Mouse (Mus musculus): ENCODE measurements at regions not wholly inside any gene's neighbourhood (a gene's known extent, or its start where the extent isn't known, plus 50 kb on each side); places are given as distances from the start of the nearest gene placed in this dataset.

DNA sequence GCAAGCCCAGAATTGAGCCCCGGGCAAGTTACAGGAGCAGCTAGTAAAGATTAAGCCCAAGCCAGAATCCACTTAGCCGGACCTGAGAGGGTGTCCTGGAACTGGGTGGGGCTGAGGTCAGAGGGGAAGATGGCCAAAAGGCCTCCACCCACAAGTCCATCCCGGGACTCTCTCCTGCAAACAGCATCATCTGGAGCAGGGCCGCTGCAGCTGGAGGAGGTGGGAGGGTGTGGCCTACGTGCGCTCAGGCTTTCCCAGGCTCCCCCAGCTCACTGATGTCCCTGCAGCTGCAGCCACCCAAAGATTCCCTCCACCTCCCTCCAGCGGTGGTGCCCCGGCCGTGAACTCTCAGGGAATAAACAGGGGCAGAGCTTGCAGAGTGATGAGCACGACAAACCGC, 80.9 kb upstream of the 1600014C23Rik start:
- no peaks in the 10 kb centered on the region for H3K4me1 ChIP-seq (replicated peaks; ENCODE audit: control insufficient read depth, insufficient read depth, low read length)
- H3K4me2 ChIP-seq (ENCODE audit: low read length): no peak overlapping the region
- H3K9ac ChIP-seq (replicated peaks; ENCODE audit: low read depth, low read length): no peak overlapping the region
- H3K27ac ChIP-seq (ENCODE audit: low read length): no peak overlapping the region
- no peaks in the 10 kb centered on the region for H3K9me3 ChIP-seq (ENCODE audit: control insufficient read depth, low read length)
- no peak for ATAC-seq
- H3K4me3 ChIP-seq (replicated peaks; ENCODE audit: low read length): no peak overlapping the region
- no peaks in the 10 kb centered on the region for H3K27me3 ChIP-seq (replicated peaks; ENCODE audit: control insufficient read depth, insufficient read depth, low read length)
- no peaks in the 10 kb centered on the region for H3K36me3 ChIP-seq (ENCODE audit: control insufficient read depth, insufficient read depth)
- WGBS: 31% methylated on average over 11 of the region's 11 CpGs

DNA sequence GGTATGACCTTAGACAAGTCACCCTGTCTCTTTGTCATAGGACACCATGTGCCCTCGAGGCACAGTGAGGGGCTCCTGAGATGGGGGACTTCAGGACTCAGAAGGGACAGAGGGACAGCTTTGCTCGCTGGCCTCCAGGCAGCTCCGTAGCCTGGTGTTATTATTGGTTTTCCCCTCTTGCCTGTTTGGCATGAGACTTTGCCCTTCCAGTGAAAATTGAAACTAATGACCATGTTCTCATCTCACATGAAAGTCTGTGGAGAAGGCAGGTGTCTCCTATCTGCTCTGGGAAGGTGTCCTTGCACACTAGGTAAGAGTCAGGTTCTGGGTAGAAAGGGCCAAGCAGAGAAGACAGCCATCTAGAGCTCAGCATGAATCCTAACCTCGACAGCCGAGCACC, 80.3 kb upstream of the 1600014C23Rik start:
- no peak for ATAC-seq
- no peaks in the 10 kb centered on the region for H3K4me1 ChIP-seq (replicated peaks; ENCODE audit: control insufficient read depth, insufficient read depth, low read length)
- no peak overlapping the region for H3K4me3 ChIP-seq (replicated peaks; ENCODE audit: low read length)
- no peaks in the 10 kb centered on the region for H3K9me3 ChIP-seq (ENCODE audit: control insufficient read depth, low read length)
- 74% methylated on average over 5 of the region's 5 CpGs for WGBS
- H3K27me3 ChIP-seq (replicated peaks; ENCODE audit: control insufficient read depth, insufficient read depth, low read length): no peaks in the 10 kb centered on the region
- H3K27ac ChIP-seq (ENCODE audit: low read length): no peak overlapping the region
- H3K4me2 ChIP-seq (ENCODE audit: low read length): no peak overlapping the region
- no peaks in the 10 kb centered on the region for H3K36me3 ChIP-seq (ENCODE audit: control insufficient read depth, insufficient read depth)
- no peak overlapping the region for H3K9ac ChIP-seq (replicated peaks; ENCODE audit: low read depth, low read length)

DNA sequence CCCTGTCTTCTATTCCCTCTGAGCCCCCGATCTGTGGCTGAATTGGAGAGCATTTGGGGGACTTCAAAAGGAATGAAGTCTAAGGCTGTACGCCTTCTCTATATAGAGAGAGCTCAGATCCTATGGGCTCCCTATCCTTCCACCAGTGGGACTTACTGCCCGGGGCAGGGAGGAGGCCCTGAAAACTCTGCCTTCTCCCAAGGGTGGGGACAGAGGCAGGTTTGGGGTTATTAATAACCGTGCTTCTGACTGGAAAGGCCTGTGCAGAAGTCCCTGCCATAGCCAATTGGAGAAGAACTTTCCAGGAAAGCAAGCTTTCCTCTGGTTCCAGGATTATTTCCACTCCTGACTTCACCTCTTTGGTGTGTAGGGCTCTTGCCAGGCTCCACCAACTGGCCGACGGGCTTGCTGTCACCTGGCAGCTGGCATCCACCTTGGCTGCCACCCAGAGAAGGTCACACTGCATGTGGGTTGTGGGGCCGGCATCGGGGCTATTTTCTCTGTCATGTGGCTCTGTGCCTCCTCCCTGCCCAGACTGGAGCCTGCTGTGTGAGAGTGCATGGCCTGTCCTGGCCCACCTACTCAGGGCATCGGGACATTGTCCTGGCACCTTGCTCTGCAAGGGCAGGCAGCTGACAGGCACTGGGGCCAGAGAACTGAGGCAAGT, 78.8 kb upstream of the 1600014C23Rik start:
- Histone ChIP-seq H3K27me3 (replicated peaks; ENCODE audit: control insufficient read depth, insufficient read depth, low read length) (no peaks in the 10 kb centered on the region), H3K4me2 (ENCODE audit: low read length) (no peak overlapping the region), H3K9ac (replicated peaks; ENCODE audit: low read depth, low read length) (no peak overlapping the region), H3K4me1 (replicated peaks; ENCODE audit: control insufficient read depth, insufficient read depth, low read length) (peaks cover 4% of the 10 kb centered on the region), H3K4me3 (replicated peaks; ENCODE audit: low read length) (no peak overlapping the region), H3K9me3 (ENCODE audit: control insufficient read depth, low read length) (no peaks in the 10 kb centered on the region), H3K27ac (ENCODE audit: low read length) (no peak overlapping the region), H3K36me3 (ENCODE audit: control insufficient read depth, insufficient read depth) (no peaks in the 10 kb centered on the region)
- no peak for ATAC-seq
- whole genome bisulfite sequencing: 74% methylated on average over 9 of the region's 9 CpGs

DNA sequence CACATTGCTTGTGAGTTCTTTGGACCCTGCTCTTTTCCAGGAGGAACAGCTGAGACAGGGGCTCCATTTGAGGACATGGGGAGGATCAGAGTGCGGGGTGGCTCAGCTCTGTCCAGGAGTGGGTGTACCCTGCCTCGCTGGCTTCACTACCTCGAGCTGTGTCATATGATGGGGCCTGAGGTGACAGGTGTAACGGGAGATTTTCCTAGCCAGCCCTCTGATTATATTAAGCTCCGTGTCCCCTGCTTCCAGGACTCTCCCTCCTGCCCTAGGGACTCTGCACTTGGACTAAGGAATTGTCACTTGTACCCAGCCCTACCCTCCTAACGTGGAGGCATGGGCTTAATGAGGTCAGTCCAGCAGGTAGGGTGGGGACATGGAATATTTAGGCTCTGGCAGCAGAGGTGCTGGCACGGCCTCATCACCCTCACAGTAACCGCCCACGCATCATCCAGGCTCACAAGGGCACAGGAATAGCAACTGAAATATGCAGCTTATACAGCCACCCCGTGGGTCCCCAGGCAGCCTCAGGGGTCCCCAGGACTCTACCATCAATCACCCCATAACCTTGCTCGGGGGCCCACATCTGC, 78.1 kb upstream of the 1600014C23Rik start:
- H3K36me3 ChIP-seq (ENCODE audit: control insufficient read depth, insufficient read depth): no peaks in the 10 kb centered on the region
- peaks cover 11% of the 10 kb centered on the region for H3K4me1 ChIP-seq (replicated peaks; ENCODE audit: control insufficient read depth, insufficient read depth, low read length)
- no peaks in the 10 kb centered on the region for H3K27me3 ChIP-seq (replicated peaks; ENCODE audit: control insufficient read depth, insufficient read depth, low read length)
- H3K4me2 ChIP-seq (ENCODE audit: low read length): no peak overlapping the region
- no peaks in the 10 kb centered on the region for H3K9me3 ChIP-seq (ENCODE audit: control insufficient read depth, low read length)
- ATAC-seq: no peak
- H3K9ac ChIP-seq (replicated peaks; ENCODE audit: low read depth, low read length): no peak overlapping the region
- H3K4me3 ChIP-seq (replicated peaks; ENCODE audit: low read length): no peak overlapping the region
- WGBS: 86% methylated on average over 11 of the region's 11 CpGs
- no peak overlapping the region for H3K27ac ChIP-seq (ENCODE audit: low read length)

DNA sequence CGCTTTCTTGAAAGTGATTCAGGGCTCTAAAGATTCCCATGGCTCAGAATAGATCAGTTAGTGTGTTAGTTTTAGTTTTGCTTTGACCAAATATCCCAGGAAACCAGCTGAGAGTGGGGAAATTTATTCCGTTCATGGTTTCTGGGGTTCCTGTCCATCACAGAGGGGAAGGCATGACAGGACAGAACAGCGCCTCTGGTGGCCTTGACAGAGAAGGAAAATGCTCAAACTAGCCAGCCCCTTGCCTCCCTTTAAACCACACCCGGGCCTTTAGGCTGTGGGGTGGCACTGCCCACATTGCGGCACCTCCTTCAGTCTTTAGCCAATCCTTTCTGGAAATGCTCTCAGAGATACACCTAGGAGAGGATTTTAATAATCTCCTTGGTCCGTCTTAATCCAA, 76.1 kb upstream of the 1600014C23Rik start:
- Histone ChIP-seq H3K4me3 (replicated peaks; ENCODE audit: low read length) (no peak overlapping the region), H3K27me3 (replicated peaks; ENCODE audit: control insufficient read depth, insufficient read depth, low read length) (no peaks in the 10 kb centered on the region), H3K9me3 (ENCODE audit: control insufficient read depth, low read length) (no peaks in the 10 kb centered on the region), H3K4me1 (replicated peaks; ENCODE audit: control insufficient read depth, insufficient read depth, low read length) (peaks cover 20% of the 10 kb centered on the region), H3K9ac (replicated peaks; ENCODE audit: low read depth, low read length) (no peak overlapping the region), H3K4me2 (ENCODE audit: low read length) (no peak overlapping the region), H3K27ac (ENCODE audit: low read length) (no peak overlapping the region), H3K36me3 (ENCODE audit: control insufficient read depth, insufficient read depth) (no peaks in the 10 kb centered on the region)
- 95% methylated on average over 6 of the region's 6 CpGs for WGBS
- no peak for ATAC-seq

DNA sequence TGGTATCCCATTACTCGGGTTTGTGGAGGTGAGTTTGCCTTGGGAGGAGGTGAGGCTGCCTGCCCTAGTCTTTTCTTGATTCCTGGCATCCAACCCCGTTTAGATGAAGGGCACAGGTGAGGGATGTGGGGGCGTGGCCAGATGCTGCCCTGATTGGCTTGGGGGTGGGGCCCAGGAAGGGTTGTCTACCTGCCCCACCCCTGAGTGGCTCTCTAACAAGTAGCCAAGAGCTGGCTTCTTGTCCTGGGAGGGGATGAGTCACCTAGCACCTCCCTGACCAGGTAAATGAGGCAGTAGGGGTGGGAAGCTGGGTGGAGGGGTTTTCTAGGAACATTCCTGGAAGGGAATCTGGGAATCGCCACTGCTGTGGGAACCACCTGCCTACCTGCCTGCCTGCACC, 74.7 kb upstream of the 1600014C23Rik start:
- Histone ChIP-seq H3K27me3 (replicated peaks; ENCODE audit: control insufficient read depth, insufficient read depth, low read length) (no peaks in the 10 kb centered on the region; the same call in 1 of the 2 replicates), H3K9me3 (ENCODE audit: control insufficient read depth, low read length) (no peaks in the 10 kb centered on the region), H3K36me3 (ENCODE audit: control insufficient read depth, insufficient read depth) (no peaks in the 10 kb centered on the region), H3K4me1 (replicated peaks; ENCODE audit: control insufficient read depth, insufficient read depth, low read length) (peaks cover 20% of the 10 kb centered on the region), H3K27ac (ENCODE audit: low read length) (no peak overlapping the region), H3K4me3 (replicated peaks; ENCODE audit: low read length) (no peak overlapping the region), H3K9ac (replicated peaks; ENCODE audit: low read depth, low read length) (no peak overlapping the region), H3K4me2 (ENCODE audit: low read length) (no peak overlapping the region)
- no peak for ATAC-seq
- 76% methylated on average over 4 of the region's 4 CpGs for WGBS

DNA sequence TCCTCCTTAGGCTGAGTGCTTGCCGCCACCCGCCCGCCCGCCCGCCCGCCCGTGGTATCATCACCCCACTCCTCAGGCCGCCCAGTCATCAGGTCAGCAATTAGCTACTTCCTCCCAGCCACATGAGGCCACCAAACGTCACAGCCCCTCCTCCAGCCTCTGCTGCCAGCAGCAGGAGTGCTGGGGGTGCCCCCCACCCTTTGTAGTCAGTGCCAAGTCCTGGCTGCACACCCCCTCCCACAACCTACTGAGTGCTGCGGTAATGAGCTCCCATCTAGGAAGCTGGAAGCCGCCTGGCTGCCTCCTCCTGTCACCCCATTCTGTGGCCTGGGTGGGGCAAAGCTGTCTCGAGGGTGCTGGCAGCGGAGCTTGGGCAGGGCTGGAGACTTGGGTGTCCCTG, 73.8 kb upstream of the 1600014C23Rik start:
- Histone ChIP-seq H3K27ac (ENCODE audit: low read length) (no peak overlapping the region), H3K4me2 (ENCODE audit: low read length) (no peak overlapping the region; the same call in 1 of the 2 replicates), H3K9ac (replicated peaks; ENCODE audit: low read depth, low read length) (no peak overlapping the region), H3K9me3 (ENCODE audit: control insufficient read depth, low read length) (no peaks in the 10 kb centered on the region), H3K4me3 (replicated peaks; ENCODE audit: low read length) (no peak overlapping the region), H3K27me3 (replicated peaks; ENCODE audit: control insufficient read depth, insufficient read depth, low read length) (no peaks in the 10 kb centered on the region; the same call in 1 of the 2 replicates), H3K4me1 (replicated peaks; ENCODE audit: control insufficient read depth, insufficient read depth, low read length) (peaks cover 20% of the 10 kb centered on the region), H3K36me3 (ENCODE audit: control insufficient read depth, insufficient read depth) (no peaks in the 10 kb centered on the region)
- 27% methylated on average over 13 of the region's 13 CpGs for WGBS
- peak; percentile 75 for ATAC-seq

DNA sequence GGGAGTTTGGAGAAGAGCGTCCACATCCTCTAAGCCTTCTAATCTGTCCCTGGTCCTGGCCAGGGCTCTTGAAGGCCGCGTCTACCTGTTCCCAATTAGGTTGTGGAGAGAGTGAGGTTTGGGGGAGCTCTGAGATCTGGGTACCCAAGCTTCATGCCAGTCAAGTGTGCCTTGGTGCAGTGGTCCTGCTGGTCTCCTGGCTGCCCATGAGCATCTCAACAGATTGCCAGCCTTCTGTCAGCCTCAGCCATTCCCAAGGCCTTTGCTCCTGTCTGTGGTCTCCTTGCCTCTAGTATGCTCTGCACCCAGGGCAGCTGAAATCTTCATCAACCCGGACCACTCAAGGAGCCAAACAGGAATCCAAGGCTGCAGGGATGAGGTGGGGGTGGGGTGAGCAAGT, 73.2 kb upstream of the 1600014C23Rik start:
- Histone ChIP-seq H3K27ac (ENCODE audit: low read length) (no peak overlapping the region), H3K27me3 (replicated peaks; ENCODE audit: control insufficient read depth, insufficient read depth, low read length) (no peaks in the 10 kb centered on the region; the same call in 1 of the 2 replicates), H3K36me3 (ENCODE audit: control insufficient read depth, insufficient read depth) (no peaks in the 10 kb centered on the region), H3K9me3 (ENCODE audit: control insufficient read depth, low read length) (no peaks in the 10 kb centered on the region), H3K9ac (replicated peaks; ENCODE audit: low read depth, low read length) (no peak overlapping the region), H3K4me3 (replicated peaks; ENCODE audit: low read length) (no peak overlapping the region), H3K4me1 (replicated peaks; ENCODE audit: control insufficient read depth, insufficient read depth, low read length) (peaks cover 20% of the 10 kb centered on the region), H3K4me2 (ENCODE audit: low read length) (no peak overlapping the region)
- WGBS: 79% methylated on average over 4 of the region's 4 CpGs
- ATAC-seq: 0 out of 2 replicates have a peak, but pooled peaks have one; percentile 5

DNA sequence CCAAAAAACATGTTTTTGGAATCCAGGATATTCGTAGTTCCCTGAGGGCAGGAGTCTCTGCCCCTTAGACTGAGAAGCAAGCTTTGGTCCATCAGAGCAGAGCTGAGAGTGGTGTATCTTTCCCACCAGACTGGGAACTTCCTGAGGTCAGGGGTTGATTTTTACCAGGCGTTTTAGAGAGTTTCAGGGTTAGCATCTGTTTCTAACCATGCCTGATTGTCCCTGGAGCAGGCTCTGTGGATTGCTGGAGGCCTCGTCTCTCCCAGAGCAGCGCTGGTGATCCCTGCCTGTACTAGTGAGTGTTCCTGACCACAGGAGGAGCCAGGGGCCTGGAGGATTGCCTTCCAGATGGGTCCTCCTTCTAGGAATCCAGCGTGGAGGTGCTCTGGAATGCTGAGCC, 72.8 kb upstream of the 1600014C23Rik start:
- Histone ChIP-seq H3K9me3 (ENCODE audit: control insufficient read depth, low read length) (no peaks in the 10 kb centered on the region), H3K27ac (ENCODE audit: low read length) (no peak overlapping the region)
- no peak for ATAC-seq

More for the DNA sequence above, 72.8 kb upstream of the 1600014C23Rik start:
- no peak overlapping the region for H3K4me3 ChIP-seq (replicated peaks; ENCODE audit: low read length)
- no peaks in the 10 kb centered on the region; the same call in 1 of the 2 replicates for H3K27me3 ChIP-seq (replicated peaks; ENCODE audit: control insufficient read depth, insufficient read depth, low read length)
- 54% methylated on average over 5 of the region's 5 CpGs for WGBS
- H3K4me1 ChIP-seq (replicated peaks; ENCODE audit: control insufficient read depth, insufficient read depth, low read length): peaks cover 20% of the 10 kb centered on the region
- no peak overlapping the region for H3K4me2 ChIP-seq (ENCODE audit: low read length)
- H3K9ac ChIP-seq (replicated peaks; ENCODE audit: low read depth, low read length): no peak overlapping the region
- no peaks in the 10 kb centered on the region for H3K36me3 ChIP-seq (ENCODE audit: control insufficient read depth, insufficient read depth)
